Mouse (Mus musculus) hindbrain, embryonic 10.5 days (tissue): ENCODE results near the gene Tbx3. TPM values are rescaled to one million over a fixed set of nuclear protein-coding genes. Genes with fewer than 3 reads are reported as not detected.

Experiments used
- DNase-seq: peaks from one replicate; pipeline ENCODE4 v3.0.0-alpha.2; 2017; ENCODE audit warnings: low spot score
- H3K27ac ChIP-seq: fragments of 300-500 bp; sonication (generic); 2 replicates; pipeline ENCODE4 v1.5.1; 2016; ENCODE audit warnings: mild to moderate bottlenecking, moderate library complexity
- H3K27me3 ChIP-seq: fragments of 300-500 bp; sonication (generic); 2 replicates; pipeline ENCODE4 v1.6.1; 2016; ENCODE audit warnings: mild to moderate bottlenecking; ENCODE audit not compliant: poor library complexity, insufficient read depth, severe bottlenecking
- H3K36me3 ChIP-seq: fragments of 300-500 bp; sonication (generic); 2 replicates; pipeline ENCODE4 v1.6.1; 2016; ENCODE audit warnings: mild to moderate bottlenecking, moderate library complexity
- H3K4me1 ChIP-seq: fragments of 300-500 bp; sonication (generic); replicated peaks from 2 replicates; pipeline ENCODE4 v1.6.1; 2016; ENCODE audit warnings: mild to moderate bottlenecking
- H3K4me3 ChIP-seq: fragments of 300-500 bp; sonication (generic); 2 replicates; pipeline ENCODE4 v1.5.1; 2016; ENCODE audit warnings: mild to moderate bottlenecking, moderate library complexity
- H3K9me3 ChIP-seq: fragments of 300-500 bp; sonication (generic); 2 replicates; pipeline ENCODE4 v1.6.1; 2016; ENCODE audit warnings: mild to moderate bottlenecking, moderate library complexity
- WGBS: fragments of 180-500 bp; shearing (Covaris S2); methylation state at CpG from one replicate; pipeline ENCODE4 v1.1.7; 2016; 5-methylcytosine and 5-hydroxymethylcytosine counted together
- polyA plus RNA-seq: library from polyadenylated mRNA; unstranded; fragments of >200 nt; fragmentation: Nextera tagmentation; extraction: Ambion mirVana; gene quantifications from 2 replicates; pipeline ENCODE4 v1.2.1, GENCODE M21; 2016

The Tbx3 gene
- polyA plus RNA-seq, 1 experiment from 2014 or later: 5.8 TPM

GRCm38 (mm10) chr5:119673716-119674605, 3.5 kb downstream of the Tbx3 start:
- Histone ChIP-seq H3K27ac (no peak overlapping the region), H3K36me3 (no peaks in the 10 kb centered on the region; the same call in 1 of the 2 replicates), H3K4me1 (peaks cover 22% of the 10 kb centered on the region), H3K9me3 (no peaks in the 10 kb centered on the region), H3K27me3 (peaks cover 100% of the 10 kb centered on the region), H3K4me3 (peak overlapping the region; percentile 52)
- peak; percentile 41 for DNase-seq
- WGBS: 3% methylated on average over 22 of the region's 22 CpGs

GRCm38 (mm10) chr5:119674606-119675330, 4.3 kb downstream of the Tbx3 start:
- peaks cover 100% of the 10 kb centered on the region for H3K27me3 ChIP-seq
- WGBS: 3% methylated on average over 12 of the region's 12 CpGs
- no peak for DNase-seq
- peak overlapping the region; percentile 52 for H3K4me3 ChIP-seq
- H3K27ac ChIP-seq: no peak overlapping the region
- no peaks in the 10 kb centered on the region; the same call in 1 of the 2 replicates for H3K36me3 ChIP-seq
- peaks cover 14% of the 10 kb centered on the region for H3K4me1 ChIP-seq
- H3K9me3 ChIP-seq: no peaks in the 10 kb centered on the region

GRCm38 (mm10) chr5:119676245-119676644, 5.8 kb downstream of the Tbx3 start:
- Histone ChIP-seq H3K36me3 (no peaks in the 10 kb centered on the region; the same call in 1 of the 2 replicates), H3K9me3 (no peaks in the 10 kb centered on the region), H3K27ac (no peak overlapping the region), H3K4me1 (peaks cover 16% of the 10 kb centered on the region), H3K27me3 (peaks cover 100% of the 10 kb centered on the region), H3K4me3 (no peak overlapping the region)
- no peak for DNase-seq
- 18% methylated on average over 2 of the region's 2 CpGs for WGBS

GRCm38 (mm10) chr5:119678516-119678915, 8.0 kb downstream of the Tbx3 start:
- H3K27ac ChIP-seq: no peak overlapping the region
- DNase-seq: no peak
- peaks cover 18% of the 10 kb centered on the region for H3K4me1 ChIP-seq
- peaks cover 100% of the 10 kb centered on the region for H3K27me3 ChIP-seq
- no peaks in the 10 kb centered on the region; the same call in 1 of the 2 replicates for H3K36me3 ChIP-seq
- H3K9me3 ChIP-seq: no peaks in the 10 kb centered on the region
- no peak overlapping the region for H3K4me3 ChIP-seq
- 17% methylated on average over 5 of the region's 5 CpGs for WGBS

- DNase-seq: no peak
- H3K4me3 ChIP-seq: no peak overlapping the region
- H3K27ac ChIP-seq: no peak overlapping the region
- no peaks in the 10 kb centered on the region; the same call in 1 of the 2 replicates for H3K36me3 ChIP-seq
- no peaks in the 10 kb centered on the region for H3K9me3 ChIP-seq
- H3K4me1 ChIP-seq: peaks cover 18% of the 10 kb centered on the region
- H3K27me3 ChIP-seq: peaks cover 100% of the 10 kb centered on the region
Measured at GRCm38 (mm10) chr5:119679084-119679483, 8.6 kb downstream of the Tbx3 start.

- H3K9me3 ChIP-seq: no peaks in the 10 kb centered on the region
- peak overlapping the region; percentile 38; the same call in 1 of the 2 replicates for H3K4me3 ChIP-seq
- no peaks in the 10 kb centered on the region; the same call in 1 of the 2 replicates for H3K36me3 ChIP-seq
- H3K27me3 ChIP-seq: peaks cover 100% of the 10 kb centered on the region
- H3K27ac ChIP-seq: no peak overlapping the region
- H3K4me1 ChIP-seq: peaks cover 18% of the 10 kb centered on the region
- WGBS: 7% methylated on average over 10 of the region's 10 CpGs
- DNase-seq: no peak
Measured at GRCm38 (mm10) chr5:119679614-119680328, 9.3 kb downstream of the Tbx3 start.

- peak overlapping the region; percentile 50; the same call in 1 of the 2 replicates for H3K27ac ChIP-seq
- peak; percentile 51 for DNase-seq
- peak overlapping the region; percentile 38 for H3K4me3 ChIP-seq
- WGBS: 1% methylated on average over 62 of the region's 62 CpGs
- H3K36me3 ChIP-seq: no peaks in the 10 kb centered on the region; the same call in 1 of the 2 replicates
- no peaks in the 10 kb centered on the region for H3K9me3 ChIP-seq
- peaks cover 100% of the 10 kb centered on the region for H3K27me3 ChIP-seq
- peaks cover 20% of the 10 kb centered on the region for H3K4me1 ChIP-seq
Measured at GRCm38 (mm10) chr5:119680329-119681010, 10.0 kb downstream of the Tbx3 start.

GRCm38 (mm10) chr5:119681011-119681832, 10.8 kb downstream of the Tbx3 start:
- WGBS: 4% methylated on average over 8 of the region's 8 CpGs
- H3K27ac ChIP-seq: no peak overlapping the region
- DNase-seq: no peak

GRCm38 (mm10) chr5:119681833-119682210, 11.4 kb downstream of the Tbx3 start:
- H3K27ac ChIP-seq: no peak overlapping the region
- peaks cover 27% of the 10 kb centered on the region for H3K4me1 ChIP-seq
- H3K36me3 ChIP-seq: no peaks in the 10 kb centered on the region; the same call in 1 of the 2 replicates
- 8% methylated on average over 4 of the region's 4 CpGs for WGBS
- no peak for DNase-seq
- no peak overlapping the region for H3K4me3 ChIP-seq
- peaks cover 100% of the 10 kb centered on the region for H3K27me3 ChIP-seq
- H3K9me3 ChIP-seq: no peaks in the 10 kb centered on the region

More at GRCm38 (mm10) chr5:119681011-119681832, 10.8 kb downstream of the Tbx3 start:
- Histone ChIP-seq H3K9me3 (no peaks in the 10 kb centered on the region), H3K4me3 (peak overlapping the region; percentile 38; the same call in 1 of the 2 replicates), H3K27me3 (peaks cover 100% of the 10 kb centered on the region), H3K4me1 (peaks cover 27% of the 10 kb centered on the region), H3K36me3 (no peaks in the 10 kb centered on the region; the same call in 1 of the 2 replicates)

- peak; percentile 61 for DNase-seq
- no peaks in the 10 kb centered on the region for H3K9me3 ChIP-seq
- H3K27ac ChIP-seq: peak overlapping the region; percentile 10; the same call in 1 of the 2 replicates
- H3K27me3 ChIP-seq: peaks cover 100% of the 10 kb centered on the region
- peaks cover 31% of the 10 kb centered on the region for H3K4me1 ChIP-seq
- 1% methylated on average over 40 of the region's 40 CpGs for WGBS
- no peaks in the 10 kb centered on the region; the same call in 1 of the 2 replicates for H3K36me3 ChIP-seq
- peak overlapping the region; percentile 4; the same call in 1 of the 2 replicates for H3K4me3 ChIP-seq
Measured at GRCm38 (mm10) chr5:119682646-119683515, 12.4 kb downstream of the Tbx3 start.
